Mouse (Mus musculus): ENCODE data around the gene Upk3a.

The Upk3a gene

GRCm38 (mm10) chr15:85049758-85050157, 32.8 kb downstream of the Upk3a start:
- DNase-seq (ENCODE audit: low spot score in 2 of 2), result no peak

GRCm38 (mm10) chr15:85054098-85054497, 37.2 kb downstream of the Upk3a start:
- DNase-seq (ENCODE audit: low spot score in 2 of 2), result no peak

- DNase-seq (ENCODE audit: low spot score in 2 of 2), result no peak
These were observed 38.2 kb downstream of the Upk3a start for GRCm38 (mm10) chr15:85055186-85055585.

- DNase-seq (ENCODE audit: low spot score in 2 of 2), result no peak
These were observed 46.5 kb downstream of the Upk3a start for GRCm38 (mm10) chr15:85063421-85063820.

GRCm38 (mm10) chr15:85070561-85070960, 53.6 kb downstream of the Upk3a start:
- DNase-seq (ENCODE audit: low spot score in 2 of 2), result peak in 1 of 2 experiments; percentile 33

Measured in heart, adult 9 months (tissue).